Mouse (Mus musculus) layer of hippocampus, postnatal 10 days (tissue): ENCODE data around the gene Fstl4. TPM values are rescaled to one million over a fixed set of nuclear protein-coding genes. Genes with fewer than 3 reads are reported as not detected.
"Not testable (repeated sequence)": the region's sequence is repeated elsewhere in the genome, so short reads cannot be mapped to it uniquely, and the experiment has no call there.

Experiments used
- DNase-seq, 2 experiments: peaks; one replicate each; pipeline ENCODE4 v3.0.0; 2021; ENCODE audit warnings: low spot score in 2 of 2
- total RNA-seq, 2 experiments: library from RNA; stranded (reverse); gene quantifications; 2 replicates each; pipeline ENCODE4 v1.2.3; 2021

The Fstl4 gene
- total RNA-seq, 2 experiments from 2014 or later = 8.7 to 9.7 TPM

- peak in 1 of 2 experiments; percentile 9 for DNase-seq
Measured at GRCm38 (mm10) chr11:53187427-53188140, 423.1 kb downstream of the Fstl4 start.

- not testable (repeated sequence) for DNase-seq
Measured at GRCm38 (mm10) chr11:53196551-53196950, 432.1 kb downstream of the Fstl4 start.

GRCm38 (mm10) chr11:53197111-53197510 lies 432.7 kb downstream of the Fstl4 start:
- no peak for DNase-seq

- DNase-seq = no peak
Measured at GRCm38 (mm10) chr11:53202459-53203250, 438.2 kb downstream of the Fstl4 start.

- DNase-seq = no peak
Measured at GRCm38 (mm10) chr11:53210876-53211275, 446.4 kb downstream of the Fstl4 start.

GRCm38 (mm10) chr11:53229011-53229410 lies 464.6 kb downstream of the Fstl4 start:
- DNase-seq = no peak

- DNase-seq = no peak
Measured at GRCm38 (mm10) chr11:53231836-53232235, 467.4 kb downstream of the Fstl4 start.

- DNase-seq = no peak
Measured at GRCm38 (mm10) chr11:53233590-53233989, 469.2 kb downstream of the Fstl4 start.
